Mouse (Mus musculus): ENCODE results near the gene Cnp. TPM values are rescaled to one million over a fixed set of nuclear protein-coding genes. Genes with fewer than 3 reads are reported as not detected.
"Not testable (repeated sequence)": the region's sequence is repeated elsewhere in the genome, so short reads cannot be mapped to it uniquely, and the experiment has no call there.

Cnp gene
- total RNA-seq, 2 experiments from 2014 or later: 32.9 to 35.7 TPM

- DNase-seq: peak; percentile 68
These were observed 21.9 kb upstream of the Cnp start for GRCm38 (mm10) chr11:100552842-100553241.

DNA sequence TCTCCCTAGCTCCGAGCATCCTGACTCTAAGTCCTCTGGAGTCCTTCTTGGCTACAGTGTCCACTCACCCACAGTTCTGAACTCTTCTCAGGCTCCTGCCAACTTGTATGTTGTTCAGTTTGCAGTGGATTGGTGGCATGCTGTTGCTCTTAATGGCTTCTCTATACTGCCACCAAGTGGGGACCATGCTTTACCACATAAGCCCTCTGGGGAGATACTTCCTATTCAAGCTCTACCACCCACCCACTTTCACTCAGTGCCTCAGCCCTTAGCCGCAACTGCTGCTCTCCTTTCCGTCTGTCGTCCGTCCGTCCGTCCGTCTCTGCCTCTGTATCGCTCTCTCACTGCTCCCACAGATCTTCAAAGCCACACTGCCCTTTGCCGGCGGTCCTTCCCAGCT lies 19.1 kb upstream of the Cnp start:
- peak; percentile 73 for DNase-seq

DNA sequence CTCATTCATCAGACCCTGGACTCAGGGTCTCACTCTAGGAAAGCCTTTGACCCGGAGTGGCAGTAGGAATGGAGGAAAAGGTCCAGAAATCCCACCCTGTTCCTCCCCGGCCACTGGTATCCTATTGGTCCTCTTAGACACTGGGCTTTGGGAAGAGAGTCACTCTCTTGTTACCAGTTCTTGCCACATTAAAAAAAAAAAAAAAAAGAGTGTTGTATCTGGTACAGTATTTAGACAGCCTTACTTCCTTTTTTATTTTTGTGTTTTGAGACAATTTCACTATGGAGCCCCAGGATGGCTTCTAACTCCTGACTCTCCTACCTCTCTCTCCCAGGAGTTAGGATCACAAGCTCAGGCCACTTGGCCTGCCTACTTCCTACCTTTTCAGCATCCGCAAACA lies 17.1 kb upstream of the Cnp start:
- DNase-seq: no peak

- no peak for DNase-seq
These were observed 15.2 kb upstream of the Cnp start for GRCm38 (mm10) chr11:100559476-100559875.

DNA sequence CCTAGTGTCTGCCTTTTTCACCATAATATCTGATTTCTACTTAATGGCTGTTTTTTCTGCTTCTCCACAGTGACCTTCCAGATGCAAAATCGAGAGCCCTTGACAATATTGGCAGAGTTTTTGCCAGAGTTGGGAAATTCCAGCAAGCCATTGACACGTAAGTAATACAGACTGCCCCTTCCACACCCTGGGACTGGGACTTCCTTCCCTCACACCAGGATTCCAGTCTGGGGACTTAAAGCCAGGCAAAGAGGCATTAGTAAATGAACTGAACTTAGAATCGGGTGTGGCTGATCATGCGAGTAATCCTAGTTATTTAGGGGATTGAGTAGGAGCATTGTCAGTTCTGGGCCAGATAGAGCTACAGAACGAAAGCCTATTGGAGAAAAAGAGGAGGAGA lies 13.0 kb upstream of the Cnp start:
- peak; percentile 38 for DNase-seq

DNA sequence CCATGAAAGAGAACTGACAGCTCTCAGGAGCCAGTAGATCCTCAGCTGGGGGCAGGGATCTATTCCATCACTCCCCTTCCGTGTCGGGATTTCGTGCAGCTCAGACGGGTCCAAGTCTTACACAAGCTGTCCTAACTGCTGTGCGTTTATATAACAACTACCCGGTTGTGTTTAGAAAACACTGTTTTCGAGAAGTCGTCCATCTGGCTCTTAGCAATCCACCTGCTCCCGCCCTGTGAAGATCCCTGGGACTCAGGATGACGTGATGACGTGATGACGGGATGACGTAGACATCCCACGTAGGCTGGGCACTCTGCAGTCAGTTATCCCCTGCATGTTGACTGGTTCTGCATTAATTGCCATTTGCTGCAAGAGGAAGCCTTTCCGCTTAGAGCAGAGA lies 10.4 kb upstream of the Cnp start:
- no peak for DNase-seq

GRCm38 (mm10) chr11:100564703-100565102 lies 10.0 kb upstream of the Cnp start:
- no peak for DNase-seq

- no peak for DNase-seq
These were observed 7.5 kb upstream of the Cnp start for GRCm38 (mm10) chr11:100567229-100567628.

DNA sequence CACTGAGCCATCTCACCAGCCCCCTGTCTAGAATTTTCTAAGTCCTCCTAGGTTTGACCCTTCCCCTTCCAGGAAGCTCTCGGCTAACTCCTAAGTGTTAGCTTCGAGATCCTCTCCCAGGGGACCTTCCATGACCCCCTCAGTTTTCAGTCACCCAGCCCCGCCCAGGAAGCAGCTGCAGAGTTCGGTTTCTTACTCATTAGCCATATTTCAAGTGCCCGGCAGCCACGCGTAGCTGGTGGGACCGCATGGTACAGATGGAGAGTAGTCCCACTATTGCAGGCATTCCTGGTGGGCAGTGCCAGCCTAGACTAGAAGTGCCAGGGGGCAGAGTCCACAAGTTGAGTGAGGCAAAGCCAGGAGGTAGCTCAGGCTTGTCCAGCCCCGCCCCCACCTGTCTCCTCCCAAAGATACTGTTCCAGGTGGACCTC lies 6.9 kb upstream of the Cnp start:
- DNase-seq: no peak

DNA sequence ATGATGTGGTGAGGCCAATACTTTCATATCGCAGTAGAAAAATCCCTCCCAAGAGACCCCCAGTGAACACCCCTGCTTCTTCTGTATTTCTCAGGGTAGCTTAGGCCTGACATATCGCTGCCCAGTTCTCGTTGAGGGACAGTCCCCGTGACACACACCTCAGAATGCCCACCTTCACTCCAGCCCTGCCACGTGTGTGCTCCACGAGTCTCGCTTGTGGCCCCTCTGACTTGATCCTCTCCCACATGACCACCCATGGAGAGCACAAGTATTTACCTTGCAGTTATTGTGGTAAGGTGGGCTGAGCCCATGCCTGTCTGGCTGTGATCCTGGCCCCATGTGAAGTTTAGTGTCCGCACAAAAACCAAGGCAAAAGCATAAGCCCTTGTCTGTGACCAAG lies 6.0 kb upstream of the Cnp start:
- no peak for DNase-seq

DNA sequence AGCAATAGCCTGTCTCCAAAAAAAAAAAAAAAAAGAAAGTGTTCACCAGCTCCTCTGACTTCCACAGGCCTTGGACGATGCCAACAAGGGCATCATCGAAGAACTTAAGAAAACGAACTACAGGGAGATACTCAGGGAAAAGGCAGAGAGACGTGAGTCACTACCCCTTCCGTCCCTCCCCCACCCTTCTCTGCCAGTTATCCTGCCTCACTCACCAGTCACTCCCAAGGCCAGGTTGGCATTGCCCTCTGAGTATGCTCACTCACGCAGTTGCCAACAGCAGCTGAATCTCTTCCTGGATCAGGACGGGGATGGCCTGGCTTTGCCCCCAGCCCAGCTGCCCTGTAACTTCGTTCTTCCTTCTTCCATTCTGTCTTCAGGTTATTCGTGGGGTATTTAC lies 4.9 kb upstream of the Cnp start:
- DNase-seq: peak; percentile 82

- peak; percentile 86 for DNase-seq
These were observed 4.1 kb upstream of the Cnp start for GRCm38 (mm10) chr11:100570430-100571201.

GRCm38 (mm10) chr11:100571202-100571567 lies 3.5 kb upstream of the Cnp start:
- DNase-seq: no peak

- DNase-seq: no peak
These were observed 516 bp upstream of the Cnp start for GRCm38 (mm10) chr11:100574188-100574587.

GRCm38 (mm10) chr11:100575484-100575855 lies 766 bp downstream of the Cnp start:
- DNase-seq: peak; percentile 27

- no peak for DNase-seq
These were observed 1.6 kb downstream of the Cnp start for GRCm38 (mm10) chr11:100576256-100576655.

DNA sequence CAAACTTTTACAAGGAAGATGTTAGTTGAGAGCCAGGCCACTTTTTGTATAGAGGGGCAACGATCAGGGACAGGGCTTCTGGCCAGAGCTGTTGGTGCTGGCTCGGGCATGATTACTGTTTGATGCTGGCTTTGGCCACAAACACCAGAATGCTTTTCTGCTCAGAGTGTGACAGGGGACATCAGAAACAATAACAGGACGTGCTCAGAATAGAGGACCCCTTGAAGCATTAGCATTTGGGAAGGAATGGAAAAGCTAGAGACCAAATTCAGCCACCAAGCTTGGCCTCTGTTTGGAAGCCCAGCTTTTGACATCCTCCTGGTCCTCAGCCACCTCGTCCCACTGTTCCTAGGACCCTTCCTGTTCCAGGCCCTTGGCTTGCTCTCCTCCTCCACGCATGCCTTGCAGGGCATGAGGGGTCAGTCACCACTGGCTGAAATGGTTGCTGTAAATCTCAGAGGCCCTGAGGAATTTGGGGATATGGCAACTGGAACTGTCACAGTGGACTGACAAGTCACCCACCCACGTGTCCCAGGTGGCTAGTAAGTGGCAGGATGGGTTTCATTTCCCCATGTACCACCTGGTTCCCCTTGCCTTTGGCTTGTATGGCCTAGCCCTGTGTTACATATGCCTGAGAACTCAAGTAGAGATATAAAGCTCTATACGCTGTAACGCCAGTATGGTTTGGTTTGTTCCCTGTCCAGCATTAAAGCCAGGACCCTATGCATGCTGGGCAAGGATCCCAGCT lies 3.3 kb downstream of the Cnp start:
- no peak for DNase-seq

DNA sequence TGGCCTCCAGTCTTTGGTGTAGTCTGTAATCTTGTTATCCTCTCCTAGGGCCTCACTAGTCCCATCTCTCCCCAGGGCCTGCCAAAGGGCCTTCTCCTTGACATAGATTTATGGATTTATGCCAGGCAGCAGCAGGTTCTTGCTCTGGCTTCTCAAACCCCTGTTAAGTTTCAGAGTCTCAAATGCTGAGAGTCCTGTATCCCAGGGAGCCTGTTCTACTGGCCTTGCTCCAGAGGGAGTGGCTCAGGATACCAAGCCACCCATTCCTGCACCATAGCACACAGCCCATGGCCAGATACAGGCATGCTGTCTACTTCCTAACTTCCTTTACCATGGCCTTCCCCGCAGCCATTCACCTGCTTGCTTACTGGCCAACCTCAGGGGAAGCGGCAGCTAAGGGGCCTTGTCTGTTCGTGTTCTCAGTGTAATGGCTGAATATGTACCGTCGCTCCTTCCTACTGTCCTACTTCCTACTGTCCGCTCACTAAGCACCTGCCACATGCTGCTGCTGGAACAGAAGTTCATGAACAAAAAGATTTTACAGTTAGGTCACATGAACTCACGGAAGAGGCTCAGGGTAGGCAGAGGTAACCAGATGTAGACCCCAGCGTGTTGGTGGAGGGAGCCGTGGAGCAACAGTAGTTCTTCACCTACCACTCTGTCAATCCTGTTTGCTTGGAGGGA lies 4.6 kb downstream of the Cnp start:
- DNase-seq: no peak

DNA sequence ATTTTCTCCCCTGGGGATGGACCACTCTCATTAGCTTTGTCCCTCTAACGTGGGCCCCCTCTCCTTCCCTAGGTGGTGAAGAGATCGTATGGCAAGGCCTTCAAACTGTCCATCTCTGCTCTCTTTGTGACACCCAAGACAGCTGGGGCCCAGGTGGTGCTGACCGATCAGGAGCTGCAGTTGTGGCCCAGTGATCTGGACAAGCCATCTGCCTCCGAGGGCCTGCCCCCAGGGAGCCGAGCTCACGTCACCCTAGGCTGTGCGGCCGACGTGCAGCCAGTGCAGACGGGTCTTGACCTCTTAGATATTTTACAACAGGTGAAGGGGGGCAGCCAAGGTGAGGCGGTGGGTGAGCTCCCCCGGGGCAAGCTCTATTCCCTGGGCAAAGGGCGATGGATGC lies 5.6 kb downstream of the Cnp start:
- no peak for DNase-seq

GRCm38 (mm10) chr11:100581756-100582155 lies 7.1 kb downstream of the Cnp start:
- peak; percentile 67 for DNase-seq

DNA sequence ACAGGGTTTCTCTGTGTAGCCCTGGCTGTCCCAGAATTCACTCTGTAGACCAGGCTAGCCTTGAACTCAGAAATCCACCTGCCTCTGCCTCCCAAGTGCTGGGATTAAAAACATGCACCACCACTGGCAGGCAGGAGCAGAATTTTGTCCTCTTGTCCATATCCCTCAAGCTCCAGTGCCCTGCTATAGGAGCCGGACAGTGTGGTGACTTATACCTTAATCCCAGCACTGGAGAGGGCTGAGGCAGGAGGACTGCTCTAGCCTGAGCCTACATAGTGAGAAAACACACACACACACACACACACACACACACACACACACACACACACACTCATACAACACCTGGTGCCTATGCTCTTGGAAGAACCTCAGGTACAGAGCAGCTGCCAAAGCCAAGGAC lies 7.7 kb downstream of the Cnp start:
- DNase-seq: not testable (repeated sequence)

GRCm38 (mm10) chr11:100582836-100583235 lies 8.1 kb downstream of the Cnp start:
- no peak for DNase-seq

- DNase-seq: no peak
These were observed 9.9 kb downstream of the Cnp start for GRCm38 (mm10) chr11:100584561-100584961.

All from adrenal gland, postnatal 10 days (tissue).